Mouse (Mus musculus): Measurements from ENCODE around the gene Lrmda. TPM values are rescaled to one million over a fixed set of nuclear protein-coding genes. Genes with fewer than 3 reads are reported as not detected.

Gene Lrmda
- polyA plus RNA-seq, 1 experiment, result 0.51 TPM

- H3K36me3 ChIP-seq (ENCODE audit: control insufficient read depth, insufficient read depth, low read length), result no peaks in the 10 kb centered on the region
- TF ChIP-seq POLR2A (IDR thresholded peaks at IDR 0.05; ENCODE audit: control insufficient read depth, extremely low read depth, insufficient read depth, low read length, poor library complexity), result no peak
- no peak for TF ChIP-seq CTCF (IDR thresholded peaks at IDR 0.05; ENCODE audit: borderline replicate concordance, control insufficient read depth, extremely low read depth, insufficient read depth, low read length, poor library complexity)
- no peaks in the 10 kb centered on the region for H3K4me1 ChIP-seq (replicated peaks; ENCODE audit: control insufficient read depth, insufficient read depth, low read length)
- DNase-seq, result no peak
- no peak overlapping the region for H3K27ac ChIP-seq (ENCODE audit: control insufficient read depth, insufficient read depth, low read length)
- H3K27me3 ChIP-seq (ENCODE audit: control insufficient read depth, insufficient read depth, low read length), result no peaks in the 10 kb centered on the region
- H3K4me3 ChIP-seq (ENCODE audit: control insufficient read depth, insufficient read depth, low read length), result no peak overlapping the region
- 93% methylated on average over 1 of the region's 1 CpGs for WGBS
These were observed 725.9 kb downstream of the Lrmda start for GRCm38 (mm10) chr14:22745263-22745881.

- DNase-seq, result no peak
- H3K36me3 ChIP-seq (ENCODE audit: control insufficient read depth, insufficient read depth, low read length), result no peaks in the 10 kb centered on the region
- no peaks in the 10 kb centered on the region for H3K27me3 ChIP-seq (ENCODE audit: control insufficient read depth, insufficient read depth, low read length)
- no peak overlapping the region for H3K4me3 ChIP-seq (ENCODE audit: control insufficient read depth, insufficient read depth, low read length)
- H3K4me1 ChIP-seq (replicated peaks; ENCODE audit: control insufficient read depth, insufficient read depth, low read length), result no peaks in the 10 kb centered on the region
- H3K27ac ChIP-seq (ENCODE audit: control insufficient read depth, insufficient read depth, low read length), result no peak overlapping the region
- TF ChIP-seq CTCF (IDR thresholded peaks at IDR 0.05; ENCODE audit: borderline replicate concordance, control insufficient read depth, extremely low read depth, insufficient read depth, low read length, poor library complexity) (no peak), POLR2A (IDR thresholded peaks at IDR 0.05; ENCODE audit: control insufficient read depth, extremely low read depth, insufficient read depth, low read length, poor library complexity) (no peak)
- 80% methylated on average over 5 of the region's 5 CpGs for WGBS
These were observed 726.5 kb downstream of the Lrmda start for GRCm38 (mm10) chr14:22745882-22746480.

- no peaks in the 10 kb centered on the region for H3K4me1 ChIP-seq (replicated peaks; ENCODE audit: control insufficient read depth, insufficient read depth, low read length)
- H3K27ac ChIP-seq (ENCODE audit: control insufficient read depth, insufficient read depth, low read length), result no peak overlapping the region
- WGBS, result 97% methylated on average over 5 of the region's 5 CpGs
- no peaks in the 10 kb centered on the region for H3K27me3 ChIP-seq (ENCODE audit: control insufficient read depth, insufficient read depth, low read length)
- H3K4me3 ChIP-seq (ENCODE audit: control insufficient read depth, insufficient read depth, low read length), result no peak overlapping the region
- no peak for DNase-seq
- no peaks in the 10 kb centered on the region for H3K36me3 ChIP-seq (ENCODE audit: control insufficient read depth, insufficient read depth, low read length)
- TF ChIP-seq CTCF (IDR thresholded peaks at IDR 0.05; ENCODE audit: borderline replicate concordance, control insufficient read depth, extremely low read depth, insufficient read depth, low read length, poor library complexity), result no peak
- TF ChIP-seq POLR2A (IDR thresholded peaks at IDR 0.05; ENCODE audit: control insufficient read depth, extremely low read depth, insufficient read depth, low read length, poor library complexity), result no peak
These were observed 728.3 kb downstream of the Lrmda start for GRCm38 (mm10) chr14:22747816-22748215.

- Histone ChIP-seq H3K4me3 (ENCODE audit: control insufficient read depth, insufficient read depth, low read length) (no peak overlapping the region), H3K36me3 (ENCODE audit: control insufficient read depth, insufficient read depth, low read length) (no peaks in the 10 kb centered on the region), H3K4me1 (replicated peaks; ENCODE audit: control insufficient read depth, insufficient read depth, low read length) (no peaks in the 10 kb centered on the region), H3K27me3 (ENCODE audit: control insufficient read depth, insufficient read depth, low read length) (no peaks in the 10 kb centered on the region), H3K27ac (ENCODE audit: control insufficient read depth, insufficient read depth, low read length) (no peak overlapping the region)
- DNase-seq, result no peak
- TF ChIP-seq CTCF (IDR thresholded peaks at IDR 0.05; ENCODE audit: borderline replicate concordance, control insufficient read depth, extremely low read depth, insufficient read depth, low read length, poor library complexity) (no peak), POLR2A (IDR thresholded peaks at IDR 0.05; ENCODE audit: control insufficient read depth, extremely low read depth, insufficient read depth, low read length, poor library complexity) (no peak)
These were observed 730.9 kb downstream of the Lrmda start for GRCm38 (mm10) chr14:22750409-22750808.

GRCm38 (mm10) chr14:22751290-22751689, 731.8 kb downstream of the Lrmda start:
- Histone ChIP-seq H3K27ac (ENCODE audit: control insufficient read depth, insufficient read depth, low read length) (no peak overlapping the region), H3K4me1 (replicated peaks; ENCODE audit: control insufficient read depth, insufficient read depth, low read length) (no peaks in the 10 kb centered on the region), H3K4me3 (ENCODE audit: control insufficient read depth, insufficient read depth, low read length) (no peak overlapping the region), H3K36me3 (ENCODE audit: control insufficient read depth, insufficient read depth, low read length) (no peaks in the 10 kb centered on the region), H3K27me3 (ENCODE audit: control insufficient read depth, insufficient read depth, low read length) (no peaks in the 10 kb centered on the region)
- TF ChIP-seq CTCF (IDR thresholded peaks at IDR 0.05; ENCODE audit: borderline replicate concordance, control insufficient read depth, extremely low read depth, insufficient read depth, low read length, poor library complexity) (no peak), POLR2A (IDR thresholded peaks at IDR 0.05; ENCODE audit: control insufficient read depth, extremely low read depth, insufficient read depth, low read length, poor library complexity) (no peak)
- DNase-seq, result no peak
- WGBS, result 93% methylated on average over 10 of the region's 10 CpGs

GRCm38 (mm10) chr14:22754633-22755032, 735.1 kb downstream of the Lrmda start:
- no peaks in the 10 kb centered on the region for H3K36me3 ChIP-seq (ENCODE audit: control insufficient read depth, insufficient read depth, low read length)
- H3K4me3 ChIP-seq (ENCODE audit: control insufficient read depth, insufficient read depth, low read length), result no peak overlapping the region
- H3K27ac ChIP-seq (ENCODE audit: control insufficient read depth, insufficient read depth, low read length), result no peak overlapping the region
- WGBS, result 28% methylated on average over 5 of the region's 5 CpGs
- no peaks in the 10 kb centered on the region for H3K4me1 ChIP-seq (replicated peaks; ENCODE audit: control insufficient read depth, insufficient read depth, low read length)
- no peak for TF ChIP-seq CTCF (IDR thresholded peaks at IDR 0.05; ENCODE audit: borderline replicate concordance, control insufficient read depth, extremely low read depth, insufficient read depth, low read length, poor library complexity)
- no peak for TF ChIP-seq POLR2A (IDR thresholded peaks at IDR 0.05; ENCODE audit: control insufficient read depth, extremely low read depth, insufficient read depth, low read length, poor library complexity)
- no peak for DNase-seq
- H3K27me3 ChIP-seq (ENCODE audit: control insufficient read depth, insufficient read depth, low read length), result no peaks in the 10 kb centered on the region
